Mouse (Mus musculus) kidney, adult 8-10 months (tissue): ENCODE data around the gene Ldlrad3.
A peak's percentile ranks its signal among the peaks of the same experiment; 100 is the strongest.

ENCODE experiments used
- DNase-seq, 2 experiments: peaks; one replicate each; pipeline ENCODE4 v3.0.0; 2022

The Ldlrad3 gene

DNA sequence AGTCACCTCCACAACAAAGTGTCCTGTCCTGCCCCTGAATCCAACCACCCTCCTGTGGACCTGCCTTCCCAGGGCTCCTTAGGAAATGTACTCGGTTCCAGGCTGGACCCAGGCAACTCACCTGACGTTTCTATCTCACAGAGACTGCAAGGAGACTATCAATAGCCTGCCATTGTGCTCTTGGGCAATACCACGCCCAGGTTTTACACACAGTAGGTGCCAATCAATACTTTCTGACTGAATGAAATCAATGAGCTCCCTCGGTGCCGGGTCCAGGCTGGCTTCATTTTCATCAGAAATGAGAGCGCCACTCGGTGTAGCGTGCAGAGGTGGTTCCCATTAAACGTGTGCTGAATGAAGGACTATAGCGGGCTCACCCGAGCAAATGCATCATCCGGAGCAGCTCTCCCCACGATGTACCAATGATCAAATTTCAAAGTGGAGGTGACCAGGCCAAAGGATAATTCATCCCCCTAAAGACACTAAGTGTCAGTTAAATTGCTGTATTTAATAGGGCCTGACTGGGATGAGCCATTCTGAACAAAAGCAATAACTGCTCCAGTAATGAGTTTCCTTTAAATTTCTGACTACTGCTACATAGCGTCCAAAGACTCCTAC lies 43.4 kb downstream of the Ldlrad3 start:
- DNase-seq, result no peak

DNA sequence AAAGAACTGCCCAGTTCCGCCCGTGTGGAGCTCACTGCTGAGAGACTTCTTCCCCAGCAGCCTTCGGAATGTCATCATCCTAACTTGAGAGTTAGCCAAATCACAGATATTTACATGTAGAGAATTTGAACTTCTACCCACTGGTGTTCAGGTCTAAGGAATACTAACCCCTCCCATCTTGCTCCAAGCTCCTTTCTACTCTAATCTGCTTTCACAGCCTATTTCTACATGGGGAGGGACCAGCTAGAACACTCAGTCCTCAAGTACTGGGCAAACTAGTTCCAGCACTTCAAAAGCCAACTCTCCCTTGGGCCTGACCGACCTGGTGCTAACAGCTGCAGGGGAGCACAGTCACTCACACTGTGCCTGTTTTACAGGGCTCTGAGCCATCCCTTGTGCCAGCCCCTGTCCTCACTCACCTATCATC lies 44.0 kb downstream of the Ldlrad3 start:
- peak; percentile 38 to 51 for DNase-seq

DNA sequence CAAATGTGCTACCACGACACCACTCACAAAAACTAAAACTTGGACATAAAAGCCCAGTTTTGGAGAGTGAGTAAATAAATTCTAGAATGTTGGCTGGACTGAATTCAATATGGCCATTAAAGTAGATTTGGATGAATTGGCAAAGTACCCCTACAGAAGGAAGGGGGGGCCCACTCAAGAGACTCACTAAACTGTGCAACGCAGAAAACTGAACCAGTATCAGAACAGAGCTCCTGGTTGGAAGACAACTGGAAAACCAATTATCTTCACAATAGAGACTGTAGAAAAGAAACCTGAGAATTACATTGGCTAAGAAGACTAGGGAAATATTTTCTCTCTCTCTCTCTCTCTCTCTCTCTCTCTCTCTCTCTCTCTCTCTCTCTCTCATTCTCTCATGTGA lies 45.0 kb downstream of the Ldlrad3 start:
- no peak for DNase-seq

DNA sequence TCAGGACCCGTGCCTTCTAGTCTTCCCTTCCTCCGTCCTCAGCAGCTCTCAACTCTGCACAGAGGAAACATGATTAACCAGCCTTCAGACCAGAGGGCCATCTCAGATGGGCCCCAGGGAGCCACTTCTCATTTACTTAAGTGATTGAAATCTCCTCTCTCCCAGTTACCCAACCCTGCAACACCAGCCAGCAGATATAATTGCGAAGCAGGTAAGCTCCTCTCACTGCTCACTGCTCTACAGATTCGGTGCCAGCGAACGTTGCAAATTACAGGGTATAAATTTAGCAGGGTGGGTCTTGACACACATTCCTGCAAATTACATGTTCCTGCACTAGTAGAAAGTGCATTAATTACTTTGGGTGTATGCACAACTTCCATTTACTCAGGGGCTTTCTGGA lies 48.3 kb downstream of the Ldlrad3 start:
- DNase-seq, result no peak

DNA sequence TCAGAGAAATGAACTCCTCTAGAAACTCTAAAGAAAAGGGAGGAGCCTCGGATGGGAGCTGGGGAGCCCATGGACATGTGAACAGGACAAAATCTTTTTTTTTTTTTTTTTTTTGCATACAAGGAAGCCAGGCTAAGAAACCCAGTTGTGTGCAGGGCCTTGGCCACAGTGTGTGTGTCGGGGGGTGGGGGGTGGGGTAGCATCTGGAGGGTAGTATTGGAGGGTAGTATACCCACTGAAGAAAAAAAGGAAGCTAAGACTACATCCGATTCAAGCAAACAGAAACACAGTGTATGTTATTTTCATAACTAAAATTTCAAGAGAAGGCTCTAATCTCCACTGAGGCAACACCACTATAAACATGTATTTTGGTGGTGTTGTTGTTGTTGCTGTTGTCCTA lies 50.0 kb downstream of the Ldlrad3 start:
- DNase-seq, result no peak

DNA sequence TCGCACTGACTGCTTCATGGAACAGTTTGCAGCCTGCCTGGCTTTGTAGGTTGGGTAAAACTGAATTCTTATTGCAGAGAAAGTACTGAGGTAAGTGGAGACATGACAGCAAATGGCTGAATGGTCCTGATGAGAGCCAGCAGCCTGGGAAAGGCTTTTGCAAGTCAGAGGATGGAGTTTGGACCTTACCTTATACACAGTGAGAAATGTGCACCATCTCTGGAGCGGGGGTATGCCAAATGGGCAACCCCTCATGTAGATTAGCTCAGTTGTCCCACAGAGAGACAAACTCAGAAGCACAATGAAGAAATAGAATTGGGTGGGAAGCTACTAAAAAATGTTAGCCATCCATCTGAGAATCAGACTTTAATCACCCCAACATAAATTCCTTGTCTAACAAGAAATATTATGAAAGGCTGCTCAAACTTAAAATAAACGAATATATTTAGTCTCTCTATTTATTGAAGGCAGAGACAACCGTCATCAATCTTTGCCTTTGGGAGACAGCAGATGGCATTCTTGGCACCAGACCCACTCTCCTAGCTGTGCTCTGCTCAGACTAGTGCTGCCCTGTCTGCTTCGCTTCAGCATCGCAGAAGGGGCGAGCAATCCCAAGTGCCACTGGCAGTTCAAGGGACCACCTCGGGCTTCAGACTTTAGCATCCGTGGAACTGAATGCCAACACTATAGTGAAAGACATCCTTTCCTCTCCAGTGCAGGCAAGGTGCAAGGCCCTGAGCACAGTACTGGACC lies 51.5 kb downstream of the Ldlrad3 start:
- no peak for DNase-seq

DNA sequence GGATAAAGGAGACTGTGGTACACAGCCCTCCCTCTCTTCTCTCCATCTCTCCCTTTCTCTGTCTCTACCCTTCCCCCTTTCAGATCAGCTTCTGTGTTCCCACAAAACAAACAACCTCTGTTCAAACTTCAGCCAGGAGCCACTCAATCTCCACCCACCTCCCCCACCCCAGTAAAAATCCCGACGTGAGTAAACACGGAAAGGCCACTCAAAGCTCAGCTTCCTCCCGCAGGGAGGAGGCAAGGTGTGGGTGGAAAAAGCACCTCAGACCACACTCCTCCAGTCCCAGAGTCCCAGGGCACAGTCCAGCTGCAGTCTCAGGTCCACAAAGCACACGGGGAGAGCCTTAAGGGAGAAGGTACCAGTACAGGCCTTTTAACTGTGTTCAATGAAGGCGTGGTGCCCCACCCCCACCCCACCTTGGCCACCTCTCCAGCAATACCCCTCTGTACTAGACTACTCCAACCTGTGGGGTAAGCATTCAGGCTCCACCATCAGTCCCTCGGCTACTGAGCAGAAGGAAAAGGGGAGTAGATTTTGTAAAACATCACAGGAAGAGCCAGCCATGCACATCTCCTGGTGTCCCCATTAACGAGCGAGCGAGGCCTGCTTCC lies 53.1 kb downstream of the Ldlrad3 start:
- peak in 1 of 2 experiments; percentile 31 for DNase-seq

DNA sequence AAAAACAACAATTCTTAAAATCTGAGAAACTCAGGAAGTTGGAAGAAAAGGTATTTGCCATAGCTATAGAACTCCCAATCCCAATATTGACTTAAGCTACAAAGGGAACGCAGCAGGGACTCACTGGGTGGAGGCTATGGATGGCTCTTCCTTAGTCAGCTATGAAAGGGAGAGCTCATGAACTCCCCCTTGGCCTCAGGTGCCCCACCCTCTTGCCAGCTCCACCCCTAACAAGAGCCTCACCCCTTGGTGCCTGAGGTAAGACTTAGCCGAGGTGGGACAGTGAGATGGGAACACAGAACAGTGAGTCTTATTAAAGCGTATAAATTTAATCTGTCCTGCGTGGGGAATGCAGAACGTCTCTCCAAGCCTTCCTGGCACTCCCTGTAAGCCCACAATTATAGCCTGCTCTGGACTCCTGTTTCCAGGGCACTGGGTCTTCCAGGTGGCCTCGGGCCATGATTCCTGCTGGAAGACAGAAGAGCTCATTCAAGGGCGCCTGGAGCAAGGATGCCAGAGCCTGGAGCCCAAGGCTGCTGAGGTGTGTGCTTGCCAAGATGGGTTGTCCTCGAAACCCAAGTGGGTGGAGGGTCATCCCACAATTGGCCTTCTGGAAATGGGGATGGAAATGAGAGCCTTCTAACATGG lies 55.9 kb downstream of the Ldlrad3 start:
- no peak for DNase-seq

DNA sequence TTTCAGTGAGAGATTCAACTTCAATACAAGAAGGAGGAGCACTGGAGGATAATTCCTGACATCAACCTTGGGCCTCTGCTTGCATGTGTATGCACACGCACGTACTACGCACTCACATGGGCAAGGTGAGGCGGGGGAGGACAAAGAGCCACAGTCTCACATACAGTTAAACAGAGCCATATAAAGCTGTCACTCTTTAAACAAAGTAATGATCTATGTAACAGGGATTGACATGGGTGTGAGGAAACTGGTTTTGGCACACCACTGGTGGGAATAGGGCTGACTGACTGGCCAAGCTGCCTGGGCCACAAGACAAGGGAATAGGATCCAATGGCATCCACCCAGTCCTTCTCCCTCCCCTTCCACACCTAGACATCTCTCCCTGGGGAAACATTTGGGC lies 57.0 kb downstream of the Ldlrad3 start:
- DNase-seq, result no peak

DNA sequence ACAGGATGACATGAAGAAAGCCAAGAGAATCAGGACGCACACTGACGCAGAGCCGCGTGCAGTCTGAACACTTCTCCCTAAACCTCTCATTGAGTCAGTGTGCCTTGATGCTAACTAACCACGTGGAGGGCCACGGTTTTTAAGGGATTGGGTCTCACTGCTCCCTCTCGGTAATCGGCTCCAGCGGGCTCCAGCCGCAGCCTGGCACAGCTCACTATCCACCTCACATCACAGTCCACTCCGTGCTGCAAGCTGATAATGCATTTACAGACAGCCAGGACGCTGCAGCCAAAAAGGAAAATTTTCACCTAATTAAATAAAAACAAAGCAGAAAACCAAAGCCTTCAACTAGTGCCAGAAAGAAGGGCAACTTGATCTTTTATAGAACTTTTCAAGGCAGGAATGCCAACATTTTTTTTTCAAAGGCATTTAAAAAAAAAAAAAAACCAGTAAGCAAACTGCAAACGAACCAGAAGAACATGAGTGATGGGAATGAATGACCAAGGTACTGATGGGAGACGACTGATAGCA lies 57.6 kb downstream of the Ldlrad3 start:
- no peak for DNase-seq

DNA sequence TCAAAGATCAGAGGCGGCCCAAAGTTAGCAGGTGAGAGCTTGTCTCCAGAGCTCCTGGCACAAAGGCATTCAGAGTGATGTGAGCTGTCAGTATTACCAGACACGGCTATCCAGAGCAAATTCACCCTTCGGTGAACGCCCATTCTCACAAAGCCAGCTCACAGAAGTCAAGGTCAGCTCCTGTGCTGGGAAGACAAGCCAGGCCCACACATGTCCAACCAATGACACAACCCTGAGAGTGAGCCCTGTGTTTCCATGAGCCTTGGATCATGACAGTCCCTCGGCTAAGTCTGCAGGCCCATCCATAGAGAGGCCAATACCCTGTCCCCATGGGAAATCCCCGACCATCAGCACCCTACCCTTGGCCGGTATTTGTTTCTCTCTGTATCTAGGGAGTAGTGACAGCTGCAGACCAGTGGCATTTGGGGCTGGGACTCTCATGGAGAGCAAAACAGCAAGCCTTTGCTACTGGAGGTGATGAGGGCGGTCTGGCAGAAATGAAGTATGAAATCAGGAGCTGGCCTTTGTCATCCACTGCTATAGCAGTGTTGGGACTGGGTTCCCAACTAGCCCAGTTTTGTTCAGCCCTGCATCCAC lies 58.3 kb downstream of the Ldlrad3 start:
- no peak for DNase-seq

DNA sequence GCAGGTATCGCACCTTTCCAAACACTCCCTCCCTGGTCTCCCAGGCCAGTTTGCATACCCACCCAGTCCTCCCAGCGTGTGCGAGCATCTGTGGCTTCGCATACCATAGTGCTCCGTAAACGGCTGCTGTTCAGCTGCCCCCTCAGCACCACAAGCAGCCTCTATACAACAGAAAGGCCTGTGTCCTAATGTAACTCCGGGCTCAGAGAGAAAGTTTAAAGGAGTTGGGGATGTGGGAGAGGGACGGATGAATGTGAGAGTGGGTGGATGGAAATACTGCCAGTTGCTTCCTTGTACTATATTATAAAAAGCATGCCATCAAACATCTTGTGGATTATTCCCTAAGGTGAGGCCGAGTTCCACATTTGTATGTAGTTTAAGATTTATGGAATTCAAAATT lies 59.0 kb downstream of the Ldlrad3 start:
- DNase-seq, result no peak

DNA sequence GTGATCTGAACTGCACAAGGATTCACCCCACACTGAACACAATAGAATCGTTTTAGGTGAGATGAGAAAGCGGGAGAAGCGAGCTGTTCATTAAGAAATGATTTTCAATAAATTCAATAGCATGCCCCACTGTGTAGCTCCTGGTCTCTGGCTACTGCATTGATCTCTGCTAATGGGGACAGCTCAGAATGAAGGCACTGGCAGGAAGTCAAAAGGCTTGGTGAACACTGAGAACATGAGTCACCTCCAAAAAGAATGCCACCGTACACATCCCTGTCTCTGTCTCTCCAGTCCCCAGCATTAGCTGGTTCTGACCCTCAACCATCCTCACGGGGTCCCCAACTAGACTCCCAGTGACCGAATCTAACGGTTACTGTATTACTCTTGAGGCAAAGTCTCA lies 60.1 kb downstream of the Ldlrad3 start:
- no peak for DNase-seq

DNA sequence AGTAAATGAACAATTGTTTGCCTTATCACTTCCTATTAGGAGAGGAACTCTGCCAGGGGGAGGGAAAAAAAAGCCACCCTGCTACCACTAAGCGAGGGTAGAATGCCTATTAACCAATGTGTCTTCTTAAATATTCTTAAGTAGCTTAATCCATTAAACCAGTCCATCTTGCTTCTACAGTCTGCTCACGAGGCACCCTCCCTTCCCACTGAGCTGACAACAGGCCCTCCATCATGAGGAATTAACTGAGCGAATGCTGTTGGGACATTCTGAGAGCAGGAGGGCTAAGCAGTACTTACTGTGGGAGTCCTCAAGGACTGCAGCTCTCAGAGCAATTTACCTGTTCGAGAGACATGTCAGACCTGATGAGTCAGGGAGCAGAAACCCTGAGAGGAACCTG lies 61.1 kb downstream of the Ldlrad3 start:
- DNase-seq, result no peak

DNA sequence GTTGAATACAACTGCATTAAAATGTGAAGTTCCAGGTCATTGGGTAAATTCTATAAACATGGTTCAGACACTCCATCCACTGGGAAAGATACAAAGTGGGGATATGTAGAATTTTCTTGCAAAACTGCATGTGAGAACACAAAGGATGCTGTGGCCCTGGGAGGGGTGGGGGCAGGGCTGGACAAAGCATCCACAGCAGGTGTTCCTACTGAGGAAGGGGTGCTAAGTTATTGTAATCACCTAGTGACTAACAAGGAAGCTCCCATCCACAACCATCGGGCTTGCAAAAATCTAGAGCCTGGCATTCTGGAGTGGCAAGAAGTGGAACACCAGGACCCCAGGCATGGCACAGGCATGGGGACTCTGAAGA lies 64.1 kb downstream of the Ldlrad3 start:
- DNase-seq, result no peak

DNA sequence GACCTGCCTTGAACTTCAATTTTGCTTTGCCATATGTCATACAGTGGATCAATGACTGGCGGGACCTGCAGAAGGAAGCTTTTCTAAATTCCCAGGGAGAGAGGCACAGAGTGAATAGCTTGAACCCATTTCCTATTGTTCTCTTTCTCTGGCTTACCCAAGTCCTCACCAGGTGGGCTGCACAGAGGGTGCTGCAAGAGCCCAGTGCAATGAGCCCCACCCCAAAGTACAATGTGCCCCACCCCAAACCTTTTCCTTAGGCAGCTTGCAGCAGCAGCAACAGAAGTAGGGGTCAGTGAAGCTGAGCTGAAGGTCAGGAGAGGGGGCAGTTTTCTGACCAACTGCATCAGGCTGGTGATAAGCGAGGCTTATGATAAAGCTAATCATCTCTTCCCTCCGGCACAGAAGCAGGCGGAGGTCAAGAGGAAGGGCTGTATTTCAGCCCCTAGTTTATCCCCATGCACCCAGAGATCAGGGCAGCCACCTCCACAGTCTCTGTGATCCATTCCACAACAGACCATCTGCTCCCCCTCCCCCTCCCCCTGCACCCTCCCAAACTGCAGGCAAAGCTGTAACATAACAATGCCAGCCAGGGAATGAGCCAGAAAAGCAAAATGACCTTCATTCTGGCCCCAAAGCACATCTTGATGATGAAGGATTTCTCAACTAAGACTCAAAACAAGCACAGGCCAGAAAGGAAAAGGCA lies 64.6 kb downstream of the Ldlrad3 start:
- no peak for DNase-seq

DNA sequence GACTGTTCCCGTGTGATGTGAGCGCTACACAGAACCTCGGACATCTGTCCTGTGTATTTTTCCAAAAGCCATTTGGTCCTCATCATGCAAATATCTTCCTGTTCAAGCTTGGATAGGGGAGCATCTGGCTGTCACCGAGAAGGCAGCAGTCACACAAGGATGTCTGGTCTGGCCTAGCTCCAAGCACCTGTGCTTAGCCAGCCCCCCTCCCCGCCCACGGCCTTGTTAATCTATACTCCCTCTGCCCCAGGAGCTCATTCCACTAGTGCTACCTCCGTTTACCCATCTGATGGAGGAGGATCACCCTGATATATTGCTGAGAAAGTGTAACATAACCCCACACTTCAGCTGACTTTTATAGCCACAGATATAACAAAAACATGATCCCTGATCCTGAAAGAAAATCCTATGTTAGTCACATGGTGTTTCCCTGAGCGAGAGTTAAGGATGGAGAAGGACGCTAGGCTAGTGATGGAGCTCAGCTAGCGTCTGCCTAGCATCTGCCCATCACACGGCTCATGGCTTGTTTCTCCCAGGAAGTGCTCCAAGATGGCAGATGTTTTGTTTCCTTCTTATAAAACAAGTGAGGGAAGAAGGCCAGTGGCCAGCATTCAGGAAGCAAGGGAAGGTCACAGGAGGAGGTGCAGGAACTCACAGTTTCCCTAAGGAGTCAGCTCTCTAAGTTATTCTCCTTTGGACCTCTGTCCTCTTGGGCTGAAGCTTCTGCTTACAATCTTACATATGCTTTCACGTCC lies 66.3 kb downstream of the Ldlrad3 start:
- DNase-seq, result no peak

DNA sequence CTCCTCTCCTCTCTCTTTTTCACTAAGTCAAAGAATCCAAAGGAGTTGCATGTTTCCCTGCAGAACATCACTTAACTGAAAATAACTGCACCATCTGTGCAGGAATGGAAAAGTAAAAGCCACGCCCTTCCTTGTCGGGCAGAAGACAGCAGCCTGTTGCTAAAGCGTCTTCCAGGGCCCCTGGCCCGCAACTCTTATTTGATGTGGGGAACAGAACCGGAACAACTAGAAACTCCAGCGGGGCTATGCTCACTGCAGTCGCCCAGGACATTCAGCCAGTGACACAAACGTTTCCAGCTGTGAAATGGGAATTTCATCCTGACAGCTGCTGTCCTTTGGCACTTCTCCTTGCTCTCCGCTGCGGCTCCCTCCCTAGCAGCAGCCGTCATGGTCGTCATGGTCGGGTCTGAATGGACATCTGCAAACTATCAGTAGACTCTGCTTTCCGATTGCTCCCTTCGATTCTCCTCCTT lies 67.2 kb downstream of the Ldlrad3 start:
- DNase-seq, result no peak

DNA sequence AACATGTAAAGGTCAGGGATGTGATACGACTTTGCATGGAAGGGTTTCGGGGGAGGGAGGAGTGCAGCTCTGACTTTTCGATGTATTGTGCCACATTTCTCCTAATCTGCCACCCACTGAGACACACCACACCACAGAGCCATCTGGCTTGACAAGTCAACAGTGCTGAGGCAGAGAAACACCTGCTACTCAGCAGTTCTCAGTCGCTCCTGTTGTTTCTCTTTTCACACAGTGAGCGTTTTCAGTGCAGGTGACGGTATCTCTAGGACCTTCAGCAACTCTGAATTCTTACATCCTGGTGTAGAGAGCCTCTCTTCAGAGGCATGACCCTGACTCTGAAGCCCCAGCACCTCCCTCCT lies 68.8 kb downstream of the Ldlrad3 start:
- no peak for DNase-seq

DNA sequence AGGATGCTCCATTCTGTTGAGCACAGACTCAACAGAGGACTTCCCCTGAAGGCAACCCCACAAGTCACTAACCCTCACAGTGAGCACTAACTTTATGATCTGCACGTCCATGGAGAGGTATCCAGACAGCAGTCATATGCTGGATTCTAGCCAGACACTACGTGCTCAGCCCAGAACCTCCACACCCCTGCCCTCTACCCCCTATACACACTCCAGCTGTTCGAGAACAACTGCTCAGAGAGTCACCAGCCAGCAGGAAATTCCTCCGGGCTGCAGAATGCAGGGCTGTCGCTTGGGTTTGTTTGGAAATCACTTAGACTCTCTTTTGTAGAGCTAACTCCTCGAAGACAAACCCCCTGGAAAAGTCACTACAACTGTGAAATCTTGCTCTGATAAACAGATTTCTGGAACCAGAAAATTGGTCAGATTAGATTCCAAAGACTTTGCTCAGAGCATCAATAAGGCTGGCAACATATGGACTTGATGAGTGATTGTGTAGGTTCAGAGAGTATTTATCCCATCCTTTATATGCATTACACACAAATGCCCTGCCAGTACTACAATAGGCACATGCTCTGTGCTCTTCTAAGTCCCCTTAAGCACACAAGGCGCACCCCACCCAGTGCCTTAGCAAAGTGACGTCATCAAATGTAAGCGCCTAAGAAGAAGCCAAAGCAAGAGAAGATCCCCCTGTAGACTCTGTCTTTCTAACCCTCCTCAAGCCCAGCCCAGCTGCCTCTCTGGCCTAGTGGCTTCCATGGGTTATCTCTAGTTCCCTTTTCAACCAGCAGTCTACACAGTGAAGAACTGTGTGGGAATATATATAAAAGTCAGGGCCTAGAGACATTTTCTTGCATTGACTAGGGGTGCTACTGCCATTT lies 69.4 kb downstream of the Ldlrad3 start:
- no peak for DNase-seq

DNA sequence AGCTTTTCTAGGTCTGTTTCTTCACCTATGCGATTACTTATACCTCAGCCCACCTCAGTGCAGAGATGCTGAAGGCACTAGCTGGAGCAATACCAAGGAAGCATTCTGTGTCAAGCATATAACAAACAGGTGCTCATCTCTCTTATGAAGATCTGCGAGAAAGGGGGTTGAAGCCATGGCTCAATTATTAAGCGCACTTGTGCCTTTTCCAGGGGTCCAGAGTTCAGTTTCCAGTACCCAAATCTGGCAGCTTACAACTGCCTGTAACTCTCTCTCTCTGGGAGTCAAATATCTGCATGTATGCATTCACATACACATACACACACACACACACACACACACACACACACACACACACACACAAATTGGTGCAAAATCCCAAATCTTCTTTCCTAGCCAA lies 72.4 kb downstream of the Ldlrad3 start:
- DNase-seq, result peak; percentile 42 to 52
